Mouse (Mus musculus) embryo, embryonic 10 days (tissue): ENCODE measurements around the gene Sdf4.

ENCODE experiments used
- DNase-seq: peaks from one replicate; pipeline ENCODE4 v3.0.0-alpha.2; 2015; ENCODE audit warnings: low spot score

Sdf4 gene

DNA sequence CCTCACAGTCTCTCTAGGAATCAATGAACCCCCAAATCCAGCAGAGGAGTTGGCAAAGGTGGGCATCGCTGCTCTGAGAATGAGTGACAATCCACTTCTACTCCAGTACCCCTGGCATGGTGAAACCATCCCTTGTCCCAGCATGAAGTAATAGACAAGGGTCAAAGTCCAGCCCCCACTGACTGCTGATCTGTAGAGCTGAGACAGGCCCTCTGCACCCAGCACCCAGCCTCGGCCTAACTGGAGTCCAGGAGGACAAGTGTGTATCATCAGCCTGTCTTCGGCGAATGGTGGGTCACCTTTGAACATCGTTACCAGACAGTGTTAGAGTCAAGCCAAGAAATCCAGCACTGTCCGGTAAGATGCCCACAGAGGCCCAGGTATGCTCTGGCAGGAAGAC, 61.9 kb downstream of the Sdf4 start:
- DNase-seq: no peak

GRCm38 (mm10) chr4:156055173-156055572, 62.5 kb downstream of the Sdf4 start:
- no peak for DNase-seq

GRCm38 (mm10) chr4:156057702-156058101, 65.0 kb downstream of the Sdf4 start:
- no peak for DNase-seq

DNA sequence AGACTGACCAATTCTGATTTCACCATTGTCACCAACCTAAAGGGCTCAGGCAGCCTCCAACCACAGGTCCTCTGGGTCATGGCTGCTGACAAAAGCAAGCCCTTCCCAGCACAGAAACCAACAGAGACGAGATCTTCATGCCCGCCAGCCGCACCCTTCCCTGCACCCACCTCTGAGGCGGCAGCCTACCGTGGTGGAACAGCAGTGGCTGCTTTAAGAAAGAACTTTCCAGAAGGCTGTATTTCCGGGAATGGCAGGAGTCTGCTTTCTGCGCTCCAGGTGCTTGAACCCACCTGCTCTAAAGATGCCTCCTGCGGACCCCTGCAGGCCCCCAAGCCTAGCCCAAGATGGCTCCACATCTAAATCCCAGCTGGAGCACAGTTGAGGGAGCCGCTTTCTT, 66.2 kb downstream of the Sdf4 start:
- no peak for DNase-seq

- DNase-seq: peak; percentile 18
Measured at GRCm38 (mm10) chr4:156059261-156059660, 66.6 kb downstream of the Sdf4 start, which contains the start of gene Ttll10. Gene Ttll10 (minus strand): TSS chr4:156059414.

GRCm38 (mm10) chr4:156059713-156060112, 67.0 kb downstream of the Sdf4 start:
- peak; percentile 52 for DNase-seq
